Mouse (Mus musculus) c-Kit-negative CD71-positive TER-119-positive erythroid progenitor cells, embryonic 14.5 days (primary cell): ENCODE data around the gene Myo19.
A peak's percentile ranks its signal among the peaks of the same experiment; 100 is the strongest.

Experiments
- DNase-seq: peaks from one replicate; pipeline ENCODE4 v3.0.0-alpha.2; 2013; ENCODE audit warnings: low read depth, low spot score

Gene Myo19

DNA sequence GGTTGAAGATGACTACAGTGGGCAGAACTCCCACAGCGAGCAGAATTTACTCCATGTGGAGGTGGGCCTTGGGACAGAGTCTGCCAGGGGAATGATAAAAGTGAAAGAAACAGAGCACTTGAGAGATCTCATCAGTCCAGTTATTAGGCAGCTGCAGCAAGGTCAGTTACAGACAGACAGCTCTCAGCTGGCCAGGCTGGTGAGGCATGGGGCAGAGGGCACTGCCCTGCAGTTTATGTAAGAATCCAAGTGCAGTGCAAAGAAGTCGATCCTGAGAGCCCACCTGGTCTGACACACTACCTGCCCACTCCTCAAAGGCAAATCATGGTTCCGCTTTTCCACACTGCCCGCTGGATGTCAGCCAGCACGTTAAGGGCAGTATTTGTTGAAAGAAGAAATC is 6.3 kb downstream of the Myo19 start:
- no peak for DNase-seq

DNA sequence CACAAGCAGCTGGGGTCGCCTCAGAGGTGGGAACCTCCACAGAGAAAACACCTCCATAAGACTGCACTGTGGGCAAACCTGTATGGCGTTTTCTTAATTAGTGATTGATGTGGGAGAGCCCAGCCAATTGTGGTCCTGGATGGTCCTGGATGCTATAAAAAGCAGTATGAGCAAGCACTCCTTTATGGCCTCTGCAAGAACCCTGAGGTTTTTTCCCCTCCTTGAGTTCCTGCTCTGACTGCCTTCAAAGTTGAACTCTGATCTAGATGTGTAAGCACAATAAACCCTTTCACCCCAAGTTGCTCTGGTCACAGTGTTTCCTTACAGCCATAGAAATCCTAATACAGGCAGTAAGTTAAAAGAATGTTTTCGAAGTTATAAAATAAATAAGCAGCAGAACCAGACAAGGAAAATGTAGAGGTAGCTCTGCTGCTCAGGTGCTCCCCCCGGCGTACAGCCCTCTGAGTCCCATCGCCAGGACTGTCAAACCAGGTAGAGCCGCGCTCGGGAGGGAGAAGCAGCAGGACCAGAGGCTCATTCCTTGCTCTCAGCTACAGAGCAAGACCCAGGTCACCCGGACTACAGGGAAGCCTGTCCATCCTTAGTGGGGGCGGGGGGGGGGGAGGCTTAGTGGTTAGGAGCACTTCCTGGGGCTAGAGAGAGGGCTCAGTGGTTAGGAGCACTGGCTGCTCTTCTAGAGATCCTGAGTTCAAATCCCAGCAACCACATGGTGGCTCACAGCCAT is 7.0 kb downstream of the Myo19 start:
- no peak for DNase-seq

DNA sequence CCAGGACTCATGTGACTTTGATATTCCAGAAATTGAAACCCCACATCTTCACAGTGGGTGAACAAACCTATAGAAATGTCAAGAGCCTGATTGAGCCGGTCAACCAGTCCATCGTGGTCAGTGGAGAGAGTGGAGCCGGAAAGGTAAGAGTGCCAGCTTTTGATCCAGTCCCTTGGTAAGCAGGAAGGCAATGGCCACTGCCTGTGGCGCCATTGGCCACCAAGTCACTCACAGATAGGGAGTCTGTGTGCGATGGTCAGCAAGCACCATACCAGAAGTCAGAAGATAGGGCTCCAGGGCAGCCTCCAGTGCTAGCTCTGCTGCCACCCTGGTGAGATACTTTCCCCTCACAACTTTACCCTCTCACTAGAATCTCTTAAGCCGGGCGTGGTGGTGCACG is 8.1 kb downstream of the Myo19 start:
- DNase-seq = no peak

DNA sequence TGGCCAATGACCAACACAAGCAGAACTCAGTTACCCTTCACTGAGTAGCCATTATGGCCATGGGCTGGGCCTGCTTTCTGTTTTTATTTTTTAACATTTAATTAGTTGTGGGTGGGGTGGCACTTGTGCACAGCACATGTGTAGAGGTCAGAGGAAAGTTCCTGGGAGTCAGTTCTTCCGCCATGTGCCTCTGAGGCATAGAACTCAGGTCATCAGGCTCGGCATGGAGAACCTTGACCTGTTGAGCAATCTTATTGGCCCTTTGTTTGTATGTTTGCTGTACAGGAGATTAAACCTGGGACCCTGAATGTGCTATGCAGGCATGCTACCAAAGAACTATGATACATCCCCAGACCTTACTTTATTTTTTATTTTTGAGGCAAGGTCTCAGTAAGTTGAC is 9.5 kb downstream of the Myo19 start:
- DNase-seq = no peak

DNA sequence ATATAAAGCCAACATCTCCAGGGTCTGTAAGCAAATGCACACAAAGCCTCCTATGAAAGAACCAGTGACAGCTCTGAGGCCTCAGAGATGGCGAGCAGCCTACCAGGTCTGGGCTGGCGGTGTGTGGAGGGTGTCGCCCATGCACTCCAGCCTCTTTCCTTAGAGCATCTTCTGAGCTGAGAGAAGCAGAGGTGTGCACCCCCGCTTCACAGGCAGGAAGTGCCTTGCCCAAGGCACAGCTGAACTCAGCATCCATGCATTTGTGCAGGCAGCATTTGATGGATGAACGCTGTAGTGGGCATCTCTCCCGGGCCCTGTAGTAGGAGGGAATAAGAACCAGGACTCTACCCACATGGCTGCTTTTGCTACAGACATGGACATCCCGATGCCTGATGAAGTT is 11.8 kb downstream of the Myo19 start:
- no peak for DNase-seq

DNA sequence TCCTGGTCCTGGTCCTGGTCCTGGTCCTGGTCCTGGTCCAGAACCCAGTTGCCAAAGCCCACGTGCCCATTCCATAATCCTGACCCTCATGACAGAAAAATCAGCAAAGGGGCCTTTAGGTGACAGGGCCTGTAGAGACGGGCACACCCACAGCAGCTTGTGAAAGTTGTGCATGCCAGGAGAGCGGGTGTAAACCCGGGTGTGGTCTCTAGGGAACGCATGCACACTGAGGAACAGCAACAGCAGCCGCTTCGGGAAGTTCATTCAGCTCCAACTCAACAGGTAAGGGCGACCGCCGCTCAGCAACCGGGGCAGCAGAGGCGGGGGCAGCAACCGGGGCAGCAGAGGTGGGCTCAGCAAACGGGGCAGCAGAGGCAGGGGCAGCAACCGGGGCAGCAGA is 13.2 kb downstream of the Myo19 start:
- DNase-seq = no peak

DNA sequence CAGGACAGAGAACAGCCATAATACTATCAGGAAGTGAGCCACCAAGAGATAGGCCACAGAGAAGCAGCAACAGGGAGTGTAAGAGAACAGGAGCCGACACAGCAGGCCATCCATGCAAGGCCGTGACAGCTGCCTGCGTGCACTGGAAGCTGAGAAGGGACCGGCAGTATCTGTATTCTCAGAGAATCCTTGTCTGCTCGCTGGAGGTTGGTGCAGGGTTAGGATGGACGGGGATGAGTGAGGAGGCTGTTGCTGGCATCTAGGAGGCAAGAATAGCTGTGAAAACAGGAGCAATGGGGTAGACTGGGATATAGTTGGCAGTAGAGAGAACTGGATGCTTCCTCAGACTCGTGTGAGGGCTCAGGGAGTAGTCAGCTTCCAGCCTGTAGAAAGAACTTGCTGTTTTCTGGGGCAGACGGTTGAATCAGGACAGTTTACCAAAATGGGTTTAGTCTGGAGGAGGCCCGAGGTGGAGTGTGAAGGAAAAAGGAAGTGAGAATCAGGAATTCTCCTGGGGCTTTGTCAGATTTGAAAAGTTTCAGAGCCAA is 24.7 kb downstream of the Myo19 start:
- no peak for DNase-seq

DNA sequence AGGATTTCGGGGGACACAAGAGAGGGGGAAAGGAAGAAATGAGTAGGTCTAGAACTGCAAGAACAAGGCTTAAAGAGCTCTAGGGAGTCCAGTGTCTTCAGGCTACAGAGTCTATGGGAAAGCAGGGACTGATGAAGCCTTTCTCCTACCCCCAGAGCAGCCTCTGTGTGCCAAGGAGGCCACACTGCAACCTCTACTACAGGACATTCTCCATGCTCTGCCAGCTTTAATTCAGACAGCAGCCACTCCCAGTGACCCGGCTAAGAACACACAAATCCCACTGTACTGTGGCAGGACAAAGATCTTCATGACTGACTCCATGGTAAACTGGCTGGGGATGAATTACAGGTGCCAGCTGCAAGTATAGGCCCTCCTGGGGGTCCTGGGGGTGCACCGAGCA is 27.1 kb downstream of the Myo19 start:
- DNase-seq = no peak

DNA sequence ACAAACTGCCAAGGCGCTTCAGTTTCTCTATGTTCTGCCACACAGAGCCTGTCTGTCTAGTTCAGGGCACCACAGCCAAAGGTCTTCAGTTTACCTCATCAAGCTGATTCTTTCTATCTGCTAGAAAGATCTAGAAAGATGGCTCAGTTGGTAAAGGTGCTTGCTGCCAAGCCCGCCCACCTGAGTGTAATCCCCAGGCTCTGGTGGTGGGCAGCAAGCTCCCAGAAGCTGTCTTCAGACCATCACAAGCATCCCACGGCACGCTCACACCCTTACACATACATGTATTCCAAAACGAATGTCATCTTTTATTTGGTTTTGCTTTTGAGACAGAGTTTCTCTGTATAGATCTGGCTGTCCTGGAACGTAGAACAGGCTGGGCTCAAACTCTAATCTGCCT is 28.5 kb downstream of the Myo19 start:
- DNase-seq = no peak

DNA sequence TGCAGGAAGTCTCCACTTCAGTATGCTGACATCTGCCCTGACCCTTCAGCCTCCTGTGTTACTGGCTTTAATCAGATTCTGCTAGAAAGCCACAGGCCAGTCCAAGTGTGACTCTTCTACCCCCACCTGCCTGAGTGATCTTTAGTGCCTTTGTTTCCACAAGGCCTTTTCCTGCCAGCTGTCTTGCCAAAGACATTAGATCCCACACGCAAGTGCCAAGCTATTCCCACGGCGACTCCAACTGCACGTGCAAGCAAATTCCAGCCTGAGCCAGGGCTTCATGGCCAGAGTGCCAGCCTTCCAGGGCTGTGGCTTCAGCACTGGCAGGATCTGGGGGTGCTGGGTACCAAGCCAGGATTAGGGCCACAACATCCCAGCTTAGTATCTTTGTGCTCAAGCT is 30.5 kb downstream of the Myo19 start:
- DNase-seq = no peak

DNA sequence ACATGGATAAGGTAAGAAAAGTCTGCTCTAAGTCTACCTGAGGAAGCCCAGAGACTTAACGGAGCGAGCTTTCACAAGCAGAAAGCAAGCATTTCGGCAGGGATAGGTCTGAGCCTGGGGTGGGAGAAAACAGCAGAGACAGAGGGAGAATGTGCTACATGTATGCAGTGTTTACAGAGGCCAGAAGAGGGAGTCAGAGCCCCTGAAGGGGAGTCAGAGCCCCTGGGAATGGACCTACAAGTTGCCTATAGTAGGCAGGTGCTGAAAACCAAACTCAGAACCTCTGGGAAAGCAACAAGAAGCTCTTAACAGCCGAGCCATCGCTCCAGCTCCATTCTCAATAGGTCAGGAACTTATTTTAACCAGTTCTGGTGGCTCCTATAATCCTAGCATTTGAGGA is 34.7 kb downstream of the Myo19 start:
- no peak for DNase-seq

DNA sequence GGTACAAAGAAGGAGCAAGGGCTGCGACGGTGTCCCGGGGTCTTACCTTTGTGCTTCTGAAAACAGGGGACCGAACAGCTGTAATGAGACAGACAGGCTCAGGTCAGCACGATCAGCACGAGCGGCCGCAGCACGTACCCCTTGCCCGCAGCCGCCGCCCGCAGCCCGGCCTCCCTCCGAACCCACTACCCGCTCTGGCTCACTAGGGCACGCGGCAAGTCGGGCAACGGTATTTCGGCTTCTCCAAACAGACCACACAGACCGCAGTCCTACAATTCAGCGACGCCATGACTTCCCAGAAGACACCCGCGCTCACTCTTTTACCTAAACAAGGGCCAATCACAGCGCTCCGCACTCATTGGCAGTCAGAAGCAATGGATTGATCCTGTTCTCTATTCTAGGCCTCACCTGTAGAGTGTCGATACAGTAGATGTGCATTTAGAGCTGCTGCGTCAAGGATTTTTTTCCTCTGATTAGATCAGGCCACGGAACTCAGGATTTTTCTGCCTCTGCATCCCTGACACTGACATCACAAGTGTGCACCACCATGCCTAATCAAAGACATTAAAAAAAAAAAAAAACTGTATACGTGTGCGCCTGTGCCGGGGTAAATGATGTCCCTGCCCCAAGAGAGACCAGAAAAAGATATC is 36.2 kb downstream of the Myo19 start, which contains the start of gene Znhit3:
Gene Znhit3 (minus strand): TSS at position 314 of the 650 bp plus-strand sequence.
- DNase-seq = peak; percentile 75

DNA sequence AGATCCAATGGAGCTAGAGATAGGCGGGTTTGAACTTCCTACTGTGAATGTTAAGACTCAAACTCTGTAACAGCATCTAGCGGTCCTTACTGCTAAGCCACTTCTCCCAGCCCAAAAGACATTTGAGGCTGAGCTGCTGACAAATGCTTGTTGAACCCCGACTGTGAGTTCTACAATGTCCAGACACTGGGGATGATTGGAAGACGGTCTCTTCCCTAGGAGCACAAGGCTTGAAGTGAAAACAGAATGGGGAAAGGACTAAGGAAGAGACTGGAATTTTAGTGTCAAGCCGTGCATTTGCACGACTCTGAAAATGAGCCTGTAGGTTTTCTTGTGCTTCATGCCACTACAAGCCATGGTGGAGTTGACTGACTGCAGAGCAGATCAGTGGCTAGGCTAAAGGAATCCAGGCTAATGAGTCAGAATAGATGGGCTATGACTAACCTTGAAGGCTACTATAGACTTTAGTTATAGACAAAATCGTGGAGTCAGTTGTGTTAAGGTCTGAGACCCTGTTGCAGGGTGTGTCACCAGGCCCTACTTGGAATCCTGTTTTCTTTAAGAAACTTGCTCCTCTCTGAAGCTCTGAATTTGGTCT is 36.9 kb downstream of the Myo19 start:
- no peak for DNase-seq

DNA sequence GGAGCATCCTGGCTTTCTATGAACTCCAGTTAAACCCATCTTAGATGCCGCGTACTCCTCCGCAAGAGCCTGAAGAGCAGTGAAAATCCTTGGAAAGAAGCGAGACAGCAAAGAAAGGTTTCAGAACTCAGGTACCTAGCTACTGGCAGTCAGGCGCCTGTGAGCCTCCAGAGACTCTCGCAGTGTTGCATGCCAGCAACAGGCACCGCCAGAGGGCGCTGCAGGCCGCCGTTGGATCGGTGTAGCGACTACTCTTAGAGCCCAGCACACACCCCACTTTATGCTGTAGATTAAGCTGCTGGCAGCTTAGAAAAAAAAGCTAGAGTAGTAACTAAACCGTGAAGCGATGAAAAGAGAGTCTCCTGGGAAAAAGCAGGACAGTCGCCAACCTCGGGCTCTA is 38.5 kb downstream of the Myo19 start:
- peak; percentile 75 for DNase-seq

DNA sequence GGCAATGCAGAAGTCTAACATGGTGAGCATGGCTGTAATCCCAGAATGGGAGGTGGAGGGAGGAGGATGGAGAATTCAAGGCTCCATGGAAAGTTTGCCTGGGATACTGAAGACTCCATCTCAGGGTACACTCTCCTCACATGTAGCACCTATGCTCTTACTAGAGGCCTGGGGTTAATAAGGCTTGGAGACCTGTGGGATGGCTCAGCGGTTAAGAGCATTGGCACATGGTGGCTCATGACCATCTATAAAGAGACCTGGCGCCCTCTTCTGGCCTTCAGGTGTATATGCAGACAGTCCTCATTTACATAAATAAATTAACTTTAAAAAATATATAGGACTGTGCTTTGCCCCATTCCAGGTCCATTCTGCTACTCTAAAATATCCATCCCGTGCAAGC is 39.3 kb downstream of the Myo19 start:
- peak; percentile 60 for DNase-seq

DNA sequence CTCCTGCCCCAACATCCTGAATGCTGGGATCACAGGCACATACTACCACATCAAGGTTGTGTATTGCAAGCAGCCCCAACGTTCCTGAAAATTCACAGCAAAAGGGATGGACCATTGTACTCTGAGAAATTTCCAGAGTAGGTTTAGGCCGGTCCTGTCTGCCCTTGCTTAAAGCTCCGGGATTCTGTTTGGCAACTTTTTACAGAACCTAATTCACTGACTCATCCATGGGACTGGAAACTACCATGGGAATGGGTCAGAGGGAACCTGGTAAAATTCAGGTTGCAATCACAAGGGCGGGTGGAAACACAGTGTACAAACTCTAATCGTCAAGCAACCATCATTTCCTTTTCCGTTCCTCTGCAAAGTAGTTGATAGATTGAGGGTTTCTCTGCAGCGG is 40.0 kb downstream of the Myo19 start:
- no peak for DNase-seq

DNA sequence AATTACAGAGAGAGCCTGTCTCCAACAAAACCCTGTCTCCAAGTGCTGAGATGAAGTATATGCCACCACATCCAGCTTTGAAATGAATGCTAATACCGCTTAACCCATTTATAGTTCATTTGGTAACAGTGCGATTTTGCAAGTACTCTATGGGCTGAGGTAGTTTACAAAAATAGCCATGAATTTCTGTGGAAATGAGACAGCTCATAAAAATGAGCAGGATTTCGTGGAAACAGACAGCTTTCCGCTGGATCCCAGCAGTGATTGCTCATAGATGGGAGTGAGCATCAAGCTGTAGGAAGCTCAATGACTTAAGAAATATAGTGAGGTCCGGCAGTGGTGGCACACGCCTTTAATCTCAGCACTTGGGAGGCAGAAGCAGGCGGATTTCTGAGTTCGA is 41.0 kb downstream of the Myo19 start:
- no peak for DNase-seq

DNA sequence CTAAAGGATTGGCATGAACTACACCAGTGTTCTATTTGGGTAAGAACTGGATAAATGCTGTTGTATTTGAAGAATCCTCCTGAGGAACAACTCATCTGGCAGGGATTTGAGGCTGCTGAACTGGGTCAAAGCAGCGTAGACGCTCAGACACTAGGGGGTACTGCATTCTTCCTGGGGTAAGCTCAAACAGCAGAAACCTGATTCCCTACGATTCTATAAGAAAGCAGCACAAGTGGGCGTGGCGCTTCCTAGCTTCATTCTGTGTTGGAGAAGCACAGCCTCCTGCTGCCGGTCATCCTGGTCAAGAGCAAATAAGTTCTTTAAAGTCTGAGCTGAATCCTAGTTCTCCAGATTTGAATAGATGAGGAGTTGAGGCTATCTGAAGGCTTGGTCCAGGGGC is 52.3 kb downstream of the Myo19 start:
- no peak for DNase-seq

DNA sequence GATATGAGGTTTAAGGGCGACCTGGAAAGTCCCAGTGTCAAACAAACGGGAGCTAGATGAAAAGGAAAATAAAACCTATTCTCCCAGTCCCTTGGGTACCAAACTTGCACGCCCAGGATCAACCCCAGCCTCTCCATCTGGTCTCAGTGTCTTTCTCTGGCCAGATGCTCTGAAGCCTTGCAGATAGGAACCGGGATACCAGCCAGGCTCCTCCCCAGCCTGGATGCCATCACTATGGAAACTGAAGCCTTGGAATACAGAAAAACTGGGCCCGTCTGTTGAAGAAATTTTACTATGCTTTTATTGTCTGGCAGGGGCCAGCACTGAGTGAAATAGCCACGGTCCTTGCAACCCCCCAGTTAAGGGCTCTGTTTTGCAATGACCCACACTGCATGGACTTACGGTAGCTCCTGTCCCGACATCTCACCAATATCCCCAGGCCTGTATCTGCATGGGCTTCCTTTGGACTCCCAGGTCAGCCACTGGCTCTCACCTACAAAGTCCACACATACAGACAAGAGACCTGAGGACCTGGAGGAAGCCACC is 59.6 kb downstream of the Myo19 start:
- DNase-seq = no peak

DNA sequence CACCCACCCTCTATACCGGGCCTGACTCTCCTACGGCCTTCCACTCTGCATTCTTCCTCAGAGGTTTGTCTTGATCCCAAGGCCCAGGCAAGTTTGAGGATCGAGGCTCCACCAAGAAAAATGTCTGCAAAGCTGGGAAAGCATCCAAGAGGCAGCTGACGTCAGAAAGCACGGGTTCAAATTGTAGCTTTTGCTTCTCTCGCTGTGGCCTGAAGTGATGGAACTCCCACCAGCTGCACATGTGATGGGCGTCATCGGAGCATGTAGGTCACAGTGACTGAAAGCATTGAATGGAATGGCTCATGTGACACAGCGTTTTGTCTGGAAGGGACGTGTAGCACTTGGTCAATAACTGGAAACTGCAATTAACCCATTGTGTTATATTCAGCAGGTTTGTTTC is 60.2 kb downstream of the Myo19 start:
- no peak for DNase-seq

DNA sequence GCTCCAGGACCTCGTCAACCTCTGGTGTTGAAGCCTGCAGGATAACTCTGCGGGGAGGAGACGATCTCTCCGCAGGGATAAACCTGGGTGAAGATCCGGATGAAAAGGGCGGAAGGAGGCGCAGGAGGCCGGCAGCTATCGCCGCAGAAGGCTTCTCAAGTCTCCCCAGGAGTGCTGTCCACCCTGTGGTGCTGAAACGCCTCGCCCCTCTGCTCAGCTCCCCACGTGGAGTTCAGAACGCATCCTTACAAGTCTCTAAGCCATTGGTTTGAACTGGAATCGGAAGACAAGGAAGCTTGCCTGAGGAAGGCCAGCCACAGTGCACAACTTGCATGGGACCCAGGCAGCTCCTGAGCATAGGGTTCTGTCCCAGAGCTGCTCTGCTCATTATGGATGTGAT is 64.0 kb downstream of the Myo19 start:
- DNase-seq = no peak

DNA sequence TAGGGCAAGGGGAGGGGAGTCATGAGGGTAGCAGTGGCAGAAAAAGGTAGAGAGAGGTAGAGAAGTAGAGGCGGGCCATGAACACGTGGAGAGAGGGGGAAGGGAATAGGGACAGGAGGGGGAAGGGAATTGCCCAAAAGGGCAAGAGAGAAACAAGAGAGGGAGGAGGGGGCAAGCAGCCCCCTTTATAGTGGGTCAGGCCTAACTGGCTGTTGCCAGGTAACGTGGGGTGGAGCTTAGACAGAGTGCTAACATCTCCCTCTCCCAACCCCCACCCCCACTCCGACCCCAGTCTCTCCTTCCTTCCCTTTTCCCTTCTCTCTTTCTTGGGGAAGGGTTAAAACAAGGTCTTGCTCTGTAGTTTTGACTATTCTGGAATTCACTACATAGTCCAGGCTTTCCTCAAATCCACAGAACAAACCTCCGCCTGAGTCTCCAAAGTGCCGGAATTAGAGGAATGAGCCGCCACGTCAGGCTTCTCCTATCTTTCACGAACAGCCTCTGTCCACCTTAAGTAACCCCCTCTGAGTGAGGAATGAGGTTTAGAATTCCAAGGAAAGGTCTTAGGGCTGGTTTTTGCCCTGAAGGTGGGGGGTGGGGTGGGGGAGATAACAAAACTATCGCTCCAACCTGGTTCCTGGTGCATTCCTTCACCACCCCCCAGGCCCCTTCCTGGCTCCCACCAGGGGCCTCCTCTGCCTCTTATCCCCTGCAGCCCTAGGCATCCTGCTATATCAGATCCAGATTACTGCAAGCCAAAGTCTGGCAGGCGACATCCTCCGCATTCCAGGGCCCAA is 64.9 kb downstream of the Myo19 start:
- no peak for DNase-seq
